Mouse (Mus musculus): ENCODE results near the gene H2-M10.5. TPM values are rescaled to one million over a fixed set of nuclear protein-coding genes. Genes with fewer than 3 reads are reported as not detected.

H2-M10.5 gene
- polyA plus RNA-seq (2017; shearing (Covaris generic)): not detected

GRCm38 (mm10) chr17:36772610-36773009, at the start of gene H2-M10.5:
TSS of gene H2-M10.5 (plus strand) at chr17:36772910.

GRCm38 (mm10) chr17:36811871-36812270, 39.2 kb downstream of the H2-M10.5 start, which contains the start of gene H2-M10.6:
TSS of gene H2-M10.6 (plus strand) at chr17:36812171.

Other genes starting within 250 kb of the H2-M10.5 start
- gene H2-M11, start 225.8 kb upstream of the H2-M10.5 start, polyA plus RNA-seq (2017; shearing (Covaris generic)): not detected
- under 1 TPM in 1 of 2 experiments, not detected in 1; 0.32 TPM for gene H2-M9, start 130.2 kb upstream of the H2-M10.5 start, polyA plus RNA-seq (2017; shearing (Covaris generic))
- gene H2-M1, start 100.7 kb upstream of the H2-M10.5 start, polyA plus RNA-seq (2017; shearing (Covaris generic)): not detected
- not detected for gene H2-M10.6, start 39.3 kb downstream of the H2-M10.5 start, polyA plus RNA-seq (2017; shearing (Covaris generic))
- gene Trim26, start 64.2 kb downstream of the H2-M10.5 start, polyA plus RNA-seq (2017; shearing (Covaris generic)): 100 to 1,000 TPM; 102 to 109 TPM
- gene Trim15, start 94.3 kb downstream of the H2-M10.5 start, polyA plus RNA-seq (2017; shearing (Covaris generic)): under 1 TPM; 0.47 to 0.57 TPM
- under 1 TPM in 1 of 2 experiments, not detected in 1; 0.10 TPM for gene Trim10, start 96.7 kb downstream of the H2-M10.5 start, polyA plus RNA-seq (2017; shearing (Covaris generic))
- gene Trim40, start 117.2 kb downstream of the H2-M10.5 start, polyA plus RNA-seq (2017; shearing (Covaris generic)): not detected
- under 1 TPM in 1 of 2 experiments, not detected in 1; 0.15 TPM for gene Trim31, start 125.2 kb downstream of the H2-M10.5 start, polyA plus RNA-seq (2017; shearing (Covaris generic))
- under 1 TPM in 1 of 2 experiments, not detected in 1; 0.38 TPM for gene Rnf39, start 170.0 kb downstream of the H2-M10.5 start, polyA plus RNA-seq (2017; shearing (Covaris generic))
- gene Ppp1r11, start 178.8 kb downstream of the H2-M10.5 start, polyA plus RNA-seq (2017; shearing (Covaris generic)): 100 to 1,000 TPM; 141 to 146 TPM
- 10 to 100 TPM; 76.7 to 88.4 TPM for gene Znrd1, start 185.6 kb downstream of the H2-M10.5 start, polyA plus RNA-seq (2017; shearing (Covaris generic))
- 1 to 10 TPM; 2.8 to 2.9 TPM for gene Znrd1as, start 185.7 kb downstream of the H2-M10.5 start, polyA plus RNA-seq (2017; shearing (Covaris generic))
- gene 2410137M14Rik, start 208.3 kb downstream of the H2-M10.5 start, polyA plus RNA-seq (2017; shearing (Covaris generic)): under 1 TPM; 0.23 to 0.41 TPM
- under 1 TPM in 1 of 2 experiments, not detected in 1; 0.12 TPM for gene H2-M5, start 216.6 kb downstream of the H2-M10.5 start, polyA plus RNA-seq (2017; shearing (Covaris generic))
- not detected for gene Zfp57, start 228.3 kb downstream of the H2-M10.5 start, polyA plus RNA-seq (2017; shearing (Covaris generic))